Mouse (Mus musculus): Measurements from ENCODE around the gene Washc3. TPM values are rescaled to one million over a fixed set of nuclear protein-coding genes. Genes with fewer than 3 reads are reported as not detected.

The Washc3 gene
- total RNA-seq, 2 experiments from 2014 or later = 21.0 to 24.3 TPM

DNA sequence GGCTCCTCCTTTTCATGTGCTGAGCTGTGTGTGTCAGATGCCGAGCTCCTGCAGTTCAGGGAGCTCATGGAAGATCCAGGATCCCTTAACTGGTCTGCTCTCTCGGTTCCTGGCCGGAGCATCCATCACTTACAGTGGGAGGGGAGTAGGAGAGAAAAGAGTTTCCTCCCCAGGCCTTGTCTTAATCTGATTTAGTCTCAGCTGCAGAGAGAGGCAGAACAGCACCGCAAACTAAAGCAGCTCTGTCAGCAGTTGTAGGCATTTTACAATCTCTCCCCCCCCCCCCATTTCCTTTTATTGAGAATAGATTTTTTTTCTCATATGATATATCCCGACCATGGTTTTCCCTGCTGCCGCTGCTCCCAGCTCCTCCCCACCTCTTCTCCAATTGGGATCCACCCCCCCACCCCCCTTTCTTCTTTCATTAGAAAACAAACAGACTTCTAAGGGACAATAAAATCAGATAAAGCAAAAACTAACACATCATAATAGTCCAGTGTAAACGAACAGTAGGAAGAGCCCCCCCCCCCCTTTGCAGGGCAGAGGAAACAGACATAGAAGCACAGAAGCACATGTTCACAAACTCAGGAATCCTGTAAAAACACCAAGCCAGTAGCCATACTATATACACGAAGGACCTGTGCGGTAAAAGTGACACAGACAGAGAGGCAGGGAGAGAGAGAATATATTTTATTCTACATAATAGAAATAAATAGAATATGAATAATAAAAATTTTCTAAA, 51.4 kb downstream of the Washc3 start:
- no peak for DNase-seq (ENCODE audit: low spot score in 2 of 2)

- DNase-seq (ENCODE audit: low spot score in 2 of 2) = no peak
These were observed 54.7 kb downstream of the Washc3 start for GRCm38 (mm10) chr10:88255556-88255955.

DNA sequence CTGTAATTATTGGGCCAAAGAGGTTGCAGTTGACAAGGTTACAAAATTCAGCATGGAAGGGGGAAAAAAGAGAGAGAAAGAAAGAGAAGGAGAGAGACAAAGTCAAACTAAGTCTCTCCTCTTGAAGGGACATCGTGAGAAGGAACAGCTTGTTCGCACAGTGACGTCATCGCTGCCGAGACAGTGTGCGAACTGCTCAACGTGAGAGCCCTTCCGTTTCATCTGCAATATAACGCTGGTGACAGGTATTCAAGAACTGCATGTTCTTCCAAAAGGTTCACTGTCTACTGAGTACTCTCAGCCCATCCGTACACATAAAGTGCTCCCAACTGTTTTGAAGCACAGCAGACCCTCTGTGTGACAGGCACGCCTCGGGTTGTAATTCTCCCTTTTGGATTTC, 59.4 kb downstream of the Washc3 start:
- DNase-seq (ENCODE audit: low spot score in 2 of 2) = no peak

- no peak for DNase-seq (ENCODE audit: low spot score in 2 of 2)
These were observed 60.3 kb downstream of the Washc3 start for GRCm38 (mm10) chr10:88261186-88261585.

DNA sequence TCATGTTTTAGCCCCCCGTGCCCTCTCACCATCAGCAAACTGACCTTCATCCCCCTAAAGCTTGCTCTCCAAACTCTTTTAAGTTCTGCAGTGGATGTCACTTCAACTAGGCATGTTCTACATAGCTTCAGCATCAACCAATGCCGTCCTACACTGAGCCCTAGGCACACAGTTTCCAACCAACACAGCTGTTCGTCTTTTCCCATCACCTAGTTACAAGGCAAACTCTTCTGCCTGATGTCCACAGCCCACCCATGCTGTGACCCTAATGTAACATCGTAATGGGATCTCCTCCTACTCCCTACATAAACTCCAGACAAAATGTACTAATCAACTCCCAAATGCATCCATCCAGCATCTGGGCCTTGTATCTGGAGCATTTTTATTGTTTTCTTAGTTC, 62.5 kb downstream of the Washc3 start:
- no peak for DNase-seq (ENCODE audit: low spot score in 2 of 2)

- no peak for DNase-seq (ENCODE audit: low spot score in 2 of 2)
These were observed 73.2 kb downstream of the Washc3 start for GRCm38 (mm10) chr10:88274045-88274444.

DNA sequence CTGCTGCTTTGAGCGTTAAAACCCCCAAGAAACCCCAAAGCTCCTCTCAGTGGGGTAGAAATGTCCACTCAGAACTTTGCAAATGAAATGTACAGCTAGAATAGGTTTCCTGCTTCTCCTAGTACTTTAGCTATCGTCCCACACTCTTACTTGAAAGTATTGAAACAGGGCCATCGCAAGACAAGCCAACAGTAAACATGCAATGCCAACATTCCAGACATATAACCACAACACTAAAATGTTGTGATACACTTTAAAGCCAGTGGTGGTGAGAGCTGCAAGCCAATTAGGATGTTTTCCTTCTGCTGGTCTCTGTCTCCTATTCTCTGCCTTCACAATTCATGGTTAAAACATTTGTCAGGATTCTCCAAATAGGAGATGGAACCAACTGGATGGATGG, 80.8 kb downstream of the Washc3 start:
- DNase-seq (ENCODE audit: low spot score in 2 of 2) = no peak

- DNase-seq (ENCODE audit: low spot score in 2 of 2) = no peak
These were observed 83.6 kb downstream of the Washc3 start for GRCm38 (mm10) chr10:88284343-88284990.

- no peak for DNase-seq (ENCODE audit: low spot score in 2 of 2)
These were observed 86.4 kb downstream of the Washc3 start for GRCm38 (mm10) chr10:88287261-88287660.

DNA sequence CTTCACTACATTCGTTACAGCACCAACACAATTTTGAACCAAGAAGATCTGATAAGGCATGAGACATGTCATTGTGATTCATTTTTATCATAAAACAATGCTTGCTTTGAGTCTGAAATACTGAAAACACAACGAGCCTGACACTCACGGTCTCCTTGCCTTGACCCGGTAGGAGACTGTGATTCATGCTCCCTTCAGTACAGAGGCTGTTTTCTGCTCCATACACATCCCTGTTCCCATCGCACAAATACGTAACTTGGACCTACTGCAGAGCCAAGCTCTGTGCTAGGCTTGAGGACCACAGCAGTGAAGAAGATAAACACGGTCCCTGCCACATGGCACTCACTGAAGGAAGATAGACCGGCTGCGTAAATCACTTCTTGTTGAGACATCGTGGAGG, 87.2 kb downstream of the Washc3 start:
- no peak for DNase-seq (ENCODE audit: low spot score in 2 of 2)

GRCm38 (mm10) chr10:88295091-88295490, 94.2 kb downstream of the Washc3 start:
- no peak for DNase-seq (ENCODE audit: low spot score in 2 of 2)

Other genes starting within 250 kb of the Washc3 start
- 1 to 10 TPM in 1 of 2 experiments, under 1 TPM in 1; 0.46 to 1.5 TPM for gene Pmch, start 110.0 kb upstream of the Washc3 start, total RNA-seq (2021)
- gene Parpbp, start 54.2 kb upstream of the Washc3 start, total RNA-seq (2021) = 1 to 10 TPM in 1 of 2 experiments, under 1 TPM in 1; 0.54 to 1.3 TPM
- 1 to 10 TPM; 5.3 to 6.1 TPM for gene Nup37, start 54.1 kb upstream of the Washc3 start, total RNA-seq (2021)
- gene Dram1, start 178.0 kb downstream of the Washc3 start, total RNA-seq (2021) = 1 to 10 TPM in 1 of 2 experiments, under 1 TPM in 1; 0.87 to 1.9 TPM
- 10 to 100 TPM; 65.9 to 69.2 TPM for gene Gnptab, start 178.0 kb downstream of the Washc3 start, total RNA-seq (2021)

Data from layer of hippocampus, adult 18-20 months (tissue).